Mouse (Mus musculus) CD4-positive helper T cell, adult 2 months (primary cell): ENCODE data around the gene Gm9857.

Source experiments
- DNase-seq: peaks from one replicate; pipeline ENCODE4 v3.0.0-alpha.2; 2012; ENCODE audit warnings: low read depth, missing footprints, low spot score

The Gm9857 gene

GRCm38 (mm10) chr3:108925677-108926076 is 14.6 kb downstream of the Gm9857 start:
- no peak for DNase-seq

- DNase-seq: no peak
Observed at GRCm38 (mm10) chr3:108921822-108922221, 18.4 kb downstream of the Gm9857 start.

GRCm38 (mm10) chr3:108920442-108921070 is 19.7 kb downstream of the Gm9857 start:
- DNase-seq: no peak

DNA sequence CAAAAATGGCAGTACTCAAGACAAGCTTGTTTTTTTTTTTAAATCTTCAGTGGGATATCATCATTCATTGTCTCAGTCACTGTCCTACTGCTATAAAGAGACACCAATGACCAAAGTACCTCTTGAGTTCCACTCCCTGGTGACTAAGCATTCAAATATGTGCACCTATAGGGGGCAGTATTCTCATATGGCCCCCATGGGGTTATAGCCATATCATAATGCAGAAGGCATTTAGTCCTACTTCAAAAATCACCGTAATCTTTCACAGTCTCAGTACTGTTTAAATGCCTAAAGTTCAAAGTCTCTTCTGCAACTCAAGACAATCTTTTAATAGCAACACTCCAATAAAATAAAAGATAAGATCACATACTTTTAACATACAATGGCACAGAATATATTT is 21.4 kb downstream of the Gm9857 start:
- no peak for DNase-seq

DNA sequence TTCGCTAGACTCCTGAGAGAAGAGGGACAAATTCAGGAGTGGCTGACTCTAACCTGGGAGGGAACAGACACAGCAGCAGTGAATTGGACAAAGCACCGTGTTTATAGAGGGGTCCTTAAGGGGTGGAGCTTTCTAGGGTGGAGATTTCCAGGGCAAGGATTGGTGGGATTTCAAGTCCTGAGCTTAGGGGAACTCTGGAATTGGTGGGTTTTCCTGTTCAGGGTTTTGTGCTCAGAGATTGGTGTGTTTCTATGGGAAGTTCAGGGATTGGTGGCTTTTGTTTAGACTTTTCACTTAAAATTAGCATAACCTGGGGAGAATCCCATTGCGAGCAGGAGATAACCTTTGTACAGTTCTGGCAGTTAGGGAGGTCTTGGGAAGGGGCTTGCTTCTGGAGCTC is 22.3 kb downstream of the Gm9857 start:
- DNase-seq: no peak

- no peak for DNase-seq
Observed at GRCm38 (mm10) chr3:108916857-108917256, 23.4 kb downstream of the Gm9857 start.

DNA sequence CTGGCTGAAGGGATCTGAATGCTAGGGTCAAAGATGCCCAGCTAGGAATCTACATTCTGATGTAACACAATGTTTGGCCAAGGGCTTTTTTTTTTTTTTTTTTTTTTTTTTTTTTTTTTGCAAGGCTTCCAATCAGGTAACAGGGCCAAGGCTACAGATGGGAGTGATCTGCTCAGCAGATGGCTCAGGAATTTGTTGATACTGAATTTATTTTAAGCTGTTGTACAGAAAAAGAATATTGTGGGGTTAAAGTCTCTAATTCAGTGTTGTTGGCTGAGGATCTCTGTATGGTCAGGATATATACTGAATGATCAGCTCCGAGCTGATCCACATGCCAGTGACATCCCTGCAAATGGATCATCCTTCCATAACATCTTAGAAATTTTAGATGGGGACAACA is 24.2 kb downstream of the Gm9857 start:
- no peak for DNase-seq

GRCm38 (mm10) chr3:108911548-108912413 is 28.5 kb downstream of the Gm9857 start, which contains the start of gene Prpf38b:
Gene Prpf38b, minus strand, starts transcription at chr3:108911727.
- DNase-seq: peak; percentile 97

GRCm38 (mm10) chr3:108911081-108911547 is 29.1 kb downstream of the Gm9857 start:
- DNase-seq: peak; percentile 95

- no peak for DNase-seq
Observed at GRCm38 (mm10) chr3:108910303-108911080, 29.8 kb downstream of the Gm9857 start.

DNA sequence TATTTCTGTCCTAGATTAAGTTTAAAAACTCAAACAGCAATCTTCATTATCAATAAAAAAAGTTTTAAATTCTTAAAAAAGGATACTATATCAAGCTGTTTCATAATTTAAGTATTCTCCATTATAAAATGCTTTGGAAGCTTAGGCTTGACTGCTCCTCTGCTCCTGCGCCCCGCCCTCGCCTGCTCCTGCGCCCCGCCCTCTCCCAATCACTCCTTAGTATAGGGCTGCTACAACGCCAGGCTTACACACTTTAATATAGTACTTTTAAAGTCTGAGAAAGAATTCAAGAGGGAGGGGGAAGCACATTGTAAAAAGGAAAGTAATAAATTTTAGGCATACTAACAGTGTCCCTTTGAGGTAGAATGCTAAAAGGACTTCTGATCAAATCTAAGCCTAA is 37.3 kb downstream of the Gm9857 start:
- no peak for DNase-seq

DNA sequence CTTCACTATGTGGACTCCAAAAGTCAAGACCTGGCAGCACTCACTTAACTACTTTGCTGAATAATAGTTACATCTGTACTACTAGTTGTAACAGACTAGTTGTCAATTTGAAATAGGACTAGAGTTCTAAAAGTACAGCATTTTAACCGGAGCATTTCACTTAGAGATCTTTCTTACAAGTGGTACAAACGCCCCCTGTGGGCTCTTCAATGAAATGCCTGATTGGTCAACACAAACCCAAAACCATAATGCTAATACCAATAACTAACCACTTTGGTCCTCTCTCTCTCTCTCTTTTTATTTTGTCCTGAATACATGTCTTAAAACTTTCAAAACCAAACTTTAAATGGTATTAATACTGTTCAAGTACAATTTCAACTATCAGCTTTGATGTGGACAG is 38.2 kb downstream of the Gm9857 start:
- peak; percentile 41 for DNase-seq

- DNase-seq: no peak
Observed at GRCm38 (mm10) chr3:108900681-108901080, 39.6 kb downstream of the Gm9857 start.

DNA sequence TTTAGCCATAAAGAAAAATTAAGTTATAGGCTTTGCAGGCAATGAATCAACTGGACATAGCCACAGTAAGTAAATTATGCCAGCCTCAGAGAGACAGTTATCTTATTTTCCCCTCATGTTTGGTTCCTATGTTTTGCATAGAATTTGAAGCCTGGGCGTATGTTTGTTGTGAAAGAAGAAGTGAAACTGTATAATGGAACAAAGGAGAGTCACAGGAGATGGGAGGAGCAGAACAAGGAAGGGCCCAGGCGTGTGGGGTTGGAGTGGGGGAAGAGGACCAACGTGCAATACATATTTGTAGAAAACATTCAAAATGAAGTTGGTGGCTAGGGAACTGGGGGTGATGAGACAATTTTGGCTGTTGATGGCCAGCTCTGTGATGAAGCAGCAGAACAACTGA is 40.1 kb downstream of the Gm9857 start:
- DNase-seq: peak; percentile 32

GRCm38 (mm10) chr3:108898640-108899039 is 41.6 kb downstream of the Gm9857 start:
- no peak for DNase-seq

DNA sequence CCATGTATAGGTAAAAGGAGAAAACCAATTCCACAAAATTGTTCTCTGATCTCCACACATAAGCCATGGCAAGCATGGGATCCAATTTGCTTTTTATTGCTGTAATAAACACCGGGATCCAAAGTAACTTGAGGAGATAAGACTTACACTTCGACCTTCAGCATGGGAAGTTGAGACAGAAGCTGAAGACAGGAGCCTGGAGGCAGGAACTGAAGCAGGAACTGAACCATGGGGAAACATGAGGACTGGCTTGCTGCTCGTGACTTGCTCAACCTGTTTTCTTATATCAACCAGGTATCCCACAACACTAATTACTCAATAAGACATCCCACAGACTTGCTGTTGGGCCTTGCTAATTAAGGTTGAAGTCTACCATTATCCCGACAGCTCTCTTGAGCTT is 47.3 kb downstream of the Gm9857 start:
- no peak for DNase-seq

GRCm38 (mm10) chr3:108892080-108892479 is 48.2 kb downstream of the Gm9857 start:
- no peak for DNase-seq
